Mouse (Mus musculus): Measurements from ENCODE around the gene Trpc2. TPM values are rescaled to one million over a fixed set of nuclear protein-coding genes. Genes with fewer than 3 reads are reported as not detected.

Trpc2 gene
- polyA plus RNA-seq, 1 experiment from 2014 or later = not detected

GRCm38 (mm10) chr7:102104126-102104525 is 21.2 kb downstream of the Trpc2 start:
- Histone ChIP-seq H3K36me3 (ENCODE audit: control insufficient read depth, insufficient read depth, low read length) (no peaks in the 10 kb centered on the region), H3K27me3 (ENCODE audit: control insufficient read depth, insufficient read depth, low read length) (no peaks in the 10 kb centered on the region), H3K27ac (replicated peaks) (no peak overlapping the region), H3K9me3 (ENCODE audit: control insufficient read depth, low read length) (no peaks in the 10 kb centered on the region), H3K4me1 (replicated peaks; ENCODE audit: control insufficient read depth, insufficient read depth) (no peaks in the 10 kb centered on the region), H3K4me2 (replicated peaks; ENCODE audit: low read depth) (no peak overlapping the region), H3K9ac (ENCODE audit: low read length) (no peak overlapping the region), H3K4me3 (ENCODE audit: low read depth, low read length) (no peak overlapping the region)
- DNase-seq (ENCODE audit: low spot score) (no peak), ATAC-seq (ENCODE audit: low FRiP score, low TSS enrichment) (no peak)
- WGBS = 45% methylated on average over 5 of the region's 5 CpGs
- TF ChIP-seq CTCF (IDR thresholded peaks at IDR 0.05; ENCODE audit: low read depth) (no peak), EP300 (optimal IDR thresholded peaks at IDR 0.05) (no peak)

DNA sequence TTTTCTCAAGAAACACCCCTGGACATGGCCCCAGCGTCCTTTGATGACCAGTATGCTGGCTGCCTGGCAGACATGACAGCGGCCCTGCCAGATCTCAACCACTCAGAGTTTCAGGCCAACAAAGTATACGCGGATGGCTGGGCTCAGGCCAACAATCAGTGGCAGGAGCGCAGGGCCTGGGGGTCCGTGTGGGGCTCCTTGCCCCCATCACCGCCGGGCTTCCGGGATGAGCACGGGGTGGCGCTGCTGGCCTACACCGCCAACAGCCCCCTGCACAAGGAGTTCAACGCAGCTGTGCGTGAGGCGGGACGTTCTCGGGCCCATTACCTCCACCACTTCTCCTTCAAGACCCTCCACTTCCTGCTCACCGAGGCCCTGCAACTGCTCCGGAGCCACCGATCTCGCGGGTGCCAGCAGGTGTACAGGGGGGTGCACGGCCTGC is 23.8 kb downstream of the Trpc2 start:
- no peak for ATAC-seq (ENCODE audit: low FRiP score, low TSS enrichment)
- Histone ChIP-seq H3K27ac (replicated peaks) (no peak overlapping the region), H3K4me2 (replicated peaks; ENCODE audit: low read depth) (peak overlapping the region; percentile 60), H3K4me1 (replicated peaks; ENCODE audit: control insufficient read depth, insufficient read depth) (no peaks in the 10 kb centered on the region), H3K4me3 (ENCODE audit: low read depth, low read length) (peak overlapping the region; percentile 27), H3K36me3 (ENCODE audit: control insufficient read depth, insufficient read depth, low read length) (no peaks in the 10 kb centered on the region), H3K9me3 (ENCODE audit: control insufficient read depth, low read length) (no peaks in the 10 kb centered on the region), H3K9ac (ENCODE audit: low read length) (peak overlapping the region; percentile 35; the same call in 1 of the 2 replicates), H3K27me3 (ENCODE audit: control insufficient read depth, insufficient read depth, low read length) (no peaks in the 10 kb centered on the region)
- DNase-seq (ENCODE audit: low spot score) = peak; percentile 27
- peak; percentile 42 for TF ChIP-seq CTCF (IDR thresholded peaks at IDR 0.05; ENCODE audit: low read depth)
- no peak for TF ChIP-seq EP300 (optimal IDR thresholded peaks at IDR 0.05)
- WGBS = 10% methylated on average over 23 of the region's 23 CpGs

DNA sequence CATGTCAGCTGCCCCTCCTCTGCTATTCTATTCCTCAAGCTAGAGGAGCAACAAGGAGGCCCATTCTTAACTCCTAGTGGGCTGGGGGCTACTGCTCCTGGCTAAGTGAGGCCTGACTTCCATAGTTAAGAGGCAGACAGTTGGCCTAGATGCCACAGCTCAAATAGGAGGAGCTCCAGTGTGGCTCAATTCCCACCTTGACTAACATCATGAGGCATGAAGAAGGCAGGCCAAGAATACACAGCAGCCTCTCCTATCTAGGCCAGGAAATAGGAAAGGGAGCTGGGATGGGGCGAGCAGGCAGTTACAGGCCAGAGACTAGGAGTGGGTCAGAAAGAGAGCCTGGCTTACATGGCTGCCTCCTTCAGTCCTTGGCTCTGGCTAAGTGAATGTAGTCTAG is 25.3 kb downstream of the Trpc2 start:
- Histone ChIP-seq H3K4me1 (replicated peaks; ENCODE audit: control insufficient read depth, insufficient read depth) (no peaks in the 10 kb centered on the region), H3K4me2 (replicated peaks; ENCODE audit: low read depth) (no peak overlapping the region), H3K27ac (replicated peaks) (no peak overlapping the region), H3K9me3 (ENCODE audit: control insufficient read depth, low read length) (no peaks in the 10 kb centered on the region), H3K9ac (ENCODE audit: low read length) (no peak overlapping the region), H3K4me3 (ENCODE audit: low read depth, low read length) (no peak overlapping the region), H3K36me3 (ENCODE audit: control insufficient read depth, insufficient read depth, low read length) (no peaks in the 10 kb centered on the region), H3K27me3 (ENCODE audit: control insufficient read depth, insufficient read depth, low read length) (no peaks in the 10 kb centered on the region)
- DNase-seq (ENCODE audit: low spot score) (no peak), ATAC-seq (ENCODE audit: low FRiP score, low TSS enrichment) (no peak)
- 73% methylated on average over 1 of the region's 1 CpGs for WGBS
- no peak for TF ChIP-seq EP300 (optimal IDR thresholded peaks at IDR 0.05)
- TF ChIP-seq CTCF (IDR thresholded peaks at IDR 0.05; ENCODE audit: low read depth) = no peak

GRCm38 (mm10) chr7:102109171-102109570 is 26.3 kb downstream of the Trpc2 start, which contains the start of gene Art5:
Art5 (minus strand) TSS chr7:102109489.
- DNase-seq (ENCODE audit: low spot score) (no peak), ATAC-seq (ENCODE audit: low FRiP score, low TSS enrichment) (no peak)
- TF ChIP-seq CTCF (IDR thresholded peaks at IDR 0.05; ENCODE audit: low read depth) (no peak), EP300 (optimal IDR thresholded peaks at IDR 0.05) (no peak)
- no peaks in the 10 kb centered on the region for H3K9me3 ChIP-seq (ENCODE audit: control insufficient read depth, low read length)
- H3K27me3 ChIP-seq (ENCODE audit: control insufficient read depth, insufficient read depth, low read length) = no peaks in the 10 kb centered on the region
- H3K36me3 ChIP-seq (ENCODE audit: control insufficient read depth, insufficient read depth, low read length) = no peaks in the 10 kb centered on the region
- no peak within 1 kb of the TSS for H3K27ac ChIP-seq (replicated peaks)
- WGBS = 80% methylated on average over 7 of the region's 7 CpGs
- no peak within 1 kb of the TSS for H3K4me3 ChIP-seq (ENCODE audit: low read depth, low read length)
- no peak within 1 kb of the TSS for H3K9ac ChIP-seq (ENCODE audit: low read length)
- H3K4me1 ChIP-seq (replicated peaks; ENCODE audit: control insufficient read depth, insufficient read depth) = no peaks in the 10 kb centered on the region
- H3K4me2 ChIP-seq (replicated peaks; ENCODE audit: low read depth) = no peak within 1 kb of the TSS

GRCm38 (mm10) chr7:102109746-102110145 is 26.8 kb downstream of the Trpc2 start:
- H3K4me2 ChIP-seq (replicated peaks; ENCODE audit: low read depth) = no peak overlapping the region
- DNase-seq (ENCODE audit: low spot score) (no peak), ATAC-seq (ENCODE audit: low FRiP score, low TSS enrichment) (no peak)
- no peak overlapping the region for H3K27ac ChIP-seq (replicated peaks)
- no peak for TF ChIP-seq EP300 (optimal IDR thresholded peaks at IDR 0.05)
- no peak for TF ChIP-seq CTCF (IDR thresholded peaks at IDR 0.05; ENCODE audit: low read depth)
- H3K9ac ChIP-seq (ENCODE audit: low read length) = no peak overlapping the region
- no peaks in the 10 kb centered on the region for H3K36me3 ChIP-seq (ENCODE audit: control insufficient read depth, insufficient read depth, low read length)
- no peaks in the 10 kb centered on the region for H3K9me3 ChIP-seq (ENCODE audit: control insufficient read depth, low read length)
- no peaks in the 10 kb centered on the region for H3K27me3 ChIP-seq (ENCODE audit: control insufficient read depth, insufficient read depth, low read length)
- H3K4me3 ChIP-seq (ENCODE audit: low read depth, low read length) = no peak overlapping the region
- WGBS = 92% methylated on average over 4 of the region's 4 CpGs
- H3K4me1 ChIP-seq (replicated peaks; ENCODE audit: control insufficient read depth, insufficient read depth) = no peaks in the 10 kb centered on the region

- no peak overlapping the region for H3K4me3 ChIP-seq (ENCODE audit: low read depth, low read length)
- no peak overlapping the region for H3K27ac ChIP-seq (replicated peaks)
- H3K9ac ChIP-seq (ENCODE audit: low read length) = no peak overlapping the region
- no peaks in the 10 kb centered on the region for H3K27me3 ChIP-seq (ENCODE audit: control insufficient read depth, insufficient read depth, low read length)
- H3K4me2 ChIP-seq (replicated peaks; ENCODE audit: low read depth) = no peak overlapping the region
- no peaks in the 10 kb centered on the region for H3K9me3 ChIP-seq (ENCODE audit: control insufficient read depth, low read length)
- 74% methylated on average over 45 of the region's 45 CpGs for whole genome bisulfite sequencing
- no peaks in the 10 kb centered on the region for H3K36me3 ChIP-seq (ENCODE audit: control insufficient read depth, insufficient read depth, low read length)
- H3K4me1 ChIP-seq (replicated peaks; ENCODE audit: control insufficient read depth, insufficient read depth) = no peaks in the 10 kb centered on the region
- ATAC-seq (ENCODE audit: low FRiP score, low TSS enrichment) (no peak), DNase-seq (ENCODE audit: low spot score) (no peak)
- TF ChIP-seq EP300 (optimal IDR thresholded peaks at IDR 0.05) (no peak), CTCF (IDR thresholded peaks at IDR 0.05; ENCODE audit: low read depth) (no peak)
Measured at GRCm38 (mm10) chr7:102113151-102113729, 30.3 kb downstream of the Trpc2 start.
